Mouse (Mus musculus) hindbrain, embryonic 13.5 days (tissue): ENCODE results near the gene Sf3a2. TPM values are rescaled to one million over a fixed set of nuclear protein-coding genes. Genes with fewer than 3 reads are reported as not detected.

ENCODE experiments used
- ATAC-seq: fragments of 200-750 bp; cut with Nextera tagmentation; 2 replicates; pipeline ENCODE4 v1.8.0; 2017; ENCODE audit warnings: moderate TSS enrichment; ENCODE audit not compliant: low FRiP score
- H3K27ac ChIP-seq: fragments of 300-500 bp; sonication (generic); 2 replicates; pipeline ENCODE4 v1.5.1; 2015; ENCODE audit warnings: inconsistent platforms, mild to moderate bottlenecking, moderate library complexity
- H3K27me3 ChIP-seq: fragments of 300-500 bp; sonication (generic); 2 replicates; pipeline ENCODE4 v1.6.1; 2015; ENCODE audit warnings: mild to moderate bottlenecking, inconsistent platforms
- H3K36me3 ChIP-seq: fragments of 300-500 bp; sonication (generic); 2 replicates; pipeline ENCODE4 v1.6.1; 2015; ENCODE audit warnings: mild to moderate bottlenecking, inconsistent platforms
- H3K4me1 ChIP-seq: fragments of 300-500 bp; sonication (generic); replicated peaks from 2 replicates; pipeline ENCODE4 v1.6.1; 2015; ENCODE audit warnings: inconsistent platforms
- H3K4me2 ChIP-seq: fragments of 300-500 bp; sonication (generic); 2 replicates; pipeline ENCODE4 v1.6.1; 2015; ENCODE audit warnings: inconsistent platforms, mild to moderate bottlenecking, moderate library complexity
- H3K4me3 ChIP-seq: fragments of 300-500 bp; sonication (generic); 2 replicates; pipeline ENCODE4 v1.5.1; 2015; ENCODE audit warnings: mild to moderate bottlenecking, inconsistent platforms
- H3K9ac ChIP-seq: fragments of 300-500 bp; sonication (generic); 2 replicates; pipeline ENCODE4 v1.6.1; 2015; ENCODE audit warnings: mild to moderate bottlenecking, inconsistent platforms
- H3K9me3 ChIP-seq: fragments of 300-500 bp; sonication (generic); 2 replicates; pipeline ENCODE4 v1.6.1; 2016; ENCODE audit warnings: inconsistent platforms
- WGBS: fragments of 180-500 bp; shearing (Covaris S2); methylation state at CpG from one replicate; pipeline ENCODE4 v1.1.7; 2015; 5-methylcytosine and 5-hydroxymethylcytosine counted together
- polyA plus RNA-seq: library from polyadenylated mRNA; unstranded; fragments of >200 nt; fragmentation: Nextera tagmentation; extraction: Ambion mirVana; gene quantifications from 2 replicates; pipeline ENCODE4 v1.2.1, GENCODE M21; 2015

The Sf3a2 gene
- polyA plus RNA-seq, 1 experiment from 2014 or later: 55.9 TPM

- Histone ChIP-seq H3K36me3 (peaks cover 37% of the 10 kb centered on the region), H3K4me1 (peaks cover 52% of the 10 kb centered on the region), H3K9ac (no peak overlapping the region), H3K4me3 (no peak overlapping the region), H3K27me3 (peaks cover 33% of the 10 kb centered on the region), H3K9me3 (no peaks in the 10 kb centered on the region), H3K27ac (no peak overlapping the region; the same call in 1 of the 2 replicates), H3K4me2 (no peak overlapping the region)
- 4% methylated on average over 9 of the region's 9 CpGs for whole genome bisulfite sequencing
- ATAC-seq: no peak
Measured at GRCm38 (mm10) chr10:80831136-80831535, 33.1 kb downstream of the Sf3a2 start.

- no peak for ATAC-seq
- no peak overlapping the region for H3K4me2 ChIP-seq
- H3K4me1 ChIP-seq: peaks cover 46% of the 10 kb centered on the region
- no peaks in the 10 kb centered on the region for H3K9me3 ChIP-seq
- H3K4me3 ChIP-seq: no peak overlapping the region
- H3K36me3 ChIP-seq: peaks cover 37% of the 10 kb centered on the region
- H3K27ac ChIP-seq: no peak overlapping the region
- WGBS: 35% methylated on average over 7 of the region's 7 CpGs
- peaks cover 49% of the 10 kb centered on the region for H3K27me3 ChIP-seq
- H3K9ac ChIP-seq: no peak overlapping the region
Measured at GRCm38 (mm10) chr10:80832818-80833217, 34.8 kb downstream of the Sf3a2 start.

GRCm38 (mm10) chr10:80835617-80836016 lies 37.6 kb downstream of the Sf3a2 start:
- Histone ChIP-seq H3K27me3 (peaks cover 53% of the 10 kb centered on the region), H3K27ac (no peak overlapping the region), H3K9ac (peak overlapping the region; percentile 35; the same call in 1 of the 2 replicates), H3K4me2 (peak overlapping the region; percentile 11), H3K9me3 (no peaks in the 10 kb centered on the region), H3K4me3 (peak overlapping the region; percentile 12), H3K36me3 (peaks cover 16% of the 10 kb centered on the region), H3K4me1 (peaks cover 26% of the 10 kb centered on the region)
- 42% methylated on average over 30 of the region's 30 CpGs for WGBS
- 0 out of 2 replicates have a peak, but pooled peaks have one; percentile 21 for ATAC-seq

GRCm38 (mm10) chr10:80836949-80837379 lies 39.0 kb downstream of the Sf3a2 start:
- 47% methylated on average over 7 of the region's 7 CpGs for WGBS
- Histone ChIP-seq H3K9ac (no peak overlapping the region), H3K4me2 (no peak overlapping the region), H3K4me1 (peaks cover 18% of the 10 kb centered on the region), H3K27me3 (peaks cover 62% of the 10 kb centered on the region), H3K27ac (no peak overlapping the region), H3K9me3 (no peaks in the 10 kb centered on the region), H3K4me3 (no peak overlapping the region), H3K36me3 (peaks cover 8% of the 10 kb centered on the region)
- no peak for ATAC-seq

GRCm38 (mm10) chr10:80837827-80838226 lies 39.8 kb downstream of the Sf3a2 start:
- Histone ChIP-seq H3K27ac (no peak overlapping the region), H3K36me3 (peaks cover 4% of the 10 kb centered on the region; the same call in 1 of the 2 replicates), H3K4me2 (no peak overlapping the region), H3K4me3 (no peak overlapping the region; the same call in 1 of the 2 replicates), H3K4me1 (peaks cover 14% of the 10 kb centered on the region), H3K9ac (peak overlapping the region; percentile 31; the same call in 1 of the 2 replicates), H3K27me3 (peaks cover 71% of the 10 kb centered on the region), H3K9me3 (no peaks in the 10 kb centered on the region)
- 17% methylated on average over 2 of the region's 2 CpGs for WGBS
- ATAC-seq: no peak

- ATAC-seq: no peak
- H3K36me3 ChIP-seq: peaks cover 4% of the 10 kb centered on the region; the same call in 1 of the 2 replicates
- no peak overlapping the region for H3K27ac ChIP-seq
- no peak overlapping the region for H3K4me2 ChIP-seq
- no peak overlapping the region for H3K9ac ChIP-seq
- H3K27me3 ChIP-seq: peaks cover 71% of the 10 kb centered on the region
- H3K9me3 ChIP-seq: no peaks in the 10 kb centered on the region
- WGBS: 80% methylated on average over 2 of the region's 2 CpGs
- no peak overlapping the region for H3K4me3 ChIP-seq
- H3K4me1 ChIP-seq: peaks cover 19% of the 10 kb centered on the region
Measured at GRCm38 (mm10) chr10:80838346-80838912, 40.4 kb downstream of the Sf3a2 start.

- peaks cover 71% of the 10 kb centered on the region for H3K27me3 ChIP-seq
- no peak overlapping the region for H3K4me3 ChIP-seq
- H3K36me3 ChIP-seq: no peaks in the 10 kb centered on the region
- no peak overlapping the region for H3K27ac ChIP-seq
- H3K9ac ChIP-seq: peak overlapping the region; percentile 55; the same call in 1 of the 2 replicates
- WGBS: 68% methylated on average over 6 of the region's 6 CpGs
- ATAC-seq: no peak
- no peak overlapping the region for H3K4me2 ChIP-seq
- peaks cover 29% of the 10 kb centered on the region for H3K4me1 ChIP-seq
- no peaks in the 10 kb centered on the region for H3K9me3 ChIP-seq
Measured at GRCm38 (mm10) chr10:80839848-80840247, 41.9 kb downstream of the Sf3a2 start.

GRCm38 (mm10) chr10:80841685-80842084 lies 43.7 kb downstream of the Sf3a2 start:
- no peaks in the 10 kb centered on the region for H3K36me3 ChIP-seq
- no peak overlapping the region for H3K27ac ChIP-seq
- peaks cover 71% of the 10 kb centered on the region for H3K27me3 ChIP-seq
- no peak for ATAC-seq
- no peak overlapping the region for H3K9ac ChIP-seq
- H3K4me2 ChIP-seq: no peak overlapping the region
- no peak overlapping the region for H3K4me3 ChIP-seq
- 76% methylated on average over 2 of the region's 2 CpGs for WGBS
- H3K4me1 ChIP-seq: peaks cover 18% of the 10 kb centered on the region
- H3K9me3 ChIP-seq: no peaks in the 10 kb centered on the region

- Histone ChIP-seq H3K9me3 (no peaks in the 10 kb centered on the region), H3K4me1 (peaks cover 18% of the 10 kb centered on the region), H3K4me3 (no peak overlapping the region), H3K36me3 (no peaks in the 10 kb centered on the region), H3K27me3 (peaks cover 65% of the 10 kb centered on the region), H3K4me2 (no peak overlapping the region), H3K27ac (no peak overlapping the region), H3K9ac (no peak overlapping the region)
- 83% methylated on average over 15 of the region's 15 CpGs for whole genome bisulfite sequencing
- no peak for ATAC-seq
Measured at GRCm38 (mm10) chr10:80842334-80842733, 44.3 kb downstream of the Sf3a2 start.

GRCm38 (mm10) chr10:80843087-80843930 lies 45.3 kb downstream of the Sf3a2 start:
- Histone ChIP-seq H3K36me3 (no peaks in the 10 kb centered on the region), H3K27me3 (peaks cover 57% of the 10 kb centered on the region), H3K4me3 (peak overlapping the region; percentile 52), H3K9me3 (no peaks in the 10 kb centered on the region), H3K4me1 (peaks cover 18% of the 10 kb centered on the region), H3K9ac (peak overlapping the region; percentile 82), H3K4me2 (peak overlapping the region; percentile 76), H3K27ac (no peak overlapping the region)
- WGBS: 9% methylated on average over 32 of the region's 32 CpGs
- peak; percentile 19; the same call in 1 of the 2 replicates for ATAC-seq

GRCm38 (mm10) chr10:80843931-80844547 lies 46.0 kb downstream of the Sf3a2 start, which contains the start of gene Lingo3:
Lingo3 (minus strand) TSS chr10:80844039.
- Histone ChIP-seq H3K27ac (no peak within 1 kb of the TSS), H3K9ac (peak within 1 kb of the TSS; percentile 82), H3K27me3 (peaks cover 57% of the 10 kb centered on the region), H3K4me3 (peak within 1 kb of the TSS; percentile 52), H3K36me3 (no peaks in the 10 kb centered on the region), H3K4me1 (peaks cover 18% of the 10 kb centered on the region), H3K4me2 (peak within 1 kb of the TSS; percentile 76), H3K9me3 (no peaks in the 10 kb centered on the region)
- ATAC-seq: peak; percentile 75
- 6% methylated on average over 41 of the region's 51 CpGs for WGBS

- Histone ChIP-seq H3K9ac (no peak overlapping the region), H3K4me1 (peaks cover 18% of the 10 kb centered on the region), H3K27me3 (peaks cover 57% of the 10 kb centered on the region), H3K27ac (no peak overlapping the region), H3K4me2 (no peak overlapping the region), H3K4me3 (no peak overlapping the region), H3K36me3 (peaks cover 3% of the 10 kb centered on the region), H3K9me3 (no peaks in the 10 kb centered on the region)
- ATAC-seq: no peak
- WGBS: 65% methylated on average over 8 of the region's 8 CpGs
Measured at GRCm38 (mm10) chr10:80845055-80845693, 47.2 kb downstream of the Sf3a2 start.
